Mouse (Mus musculus) liver, embryonic 12.5 days (tissue): ENCODE measurements around the gene Orc3. TPM values are rescaled to one million over a fixed set of nuclear protein-coding genes. Genes with fewer than 3 reads are reported as not detected.
A peak's percentile ranks its signal among the peaks of the same experiment; 100 is the strongest.

ENCODE experiments used
- ATAC-seq: fragments of 200-750 bp; cut with Nextera tagmentation; 2 replicates; pipeline ENCODE4 v1.8.0; 2017; ENCODE audit warnings: moderate number of reproducible peaks, mild to moderate bottlenecking, moderate library complexity
- H3K27ac ChIP-seq: fragments of 300-500 bp; sonication (generic); 2 replicates; pipeline ENCODE4 v1.5.1; 2016; ENCODE audit warnings: mild to moderate bottlenecking
- H3K27me3 ChIP-seq: fragments of 300-500 bp; sonication (generic); replicated peaks from 2 replicates; pipeline ENCODE4 v1.6.1; 2016; ENCODE audit warnings: mild to moderate bottlenecking, moderate library complexity
- H3K36me3 ChIP-seq: fragments of 300-500 bp; sonication (generic); 2 replicates; pipeline ENCODE4 v1.6.1; 2016; ENCODE audit warnings: mild to moderate bottlenecking, moderate library complexity
- H3K4me1 ChIP-seq: fragments of 300-500 bp; sonication (generic); 2 replicates; pipeline ENCODE4 v1.6.1; 2016
- H3K4me2 ChIP-seq: fragments of 300-500 bp; sonication (generic); 2 replicates; pipeline ENCODE4 v1.6.1; 2016; ENCODE audit warnings: mild to moderate bottlenecking, moderate library complexity
- H3K4me3 ChIP-seq: fragments of 300-500 bp; sonication (generic); 2 replicates; pipeline ENCODE4 v1.5.1; 2016; ENCODE audit warnings: mild to moderate bottlenecking, moderate library complexity
- H3K9ac ChIP-seq: fragments of 300-500 bp; sonication (generic); 2 replicates; pipeline ENCODE4 v1.6.1; 2016; ENCODE audit warnings: mild to moderate bottlenecking, moderate library complexity
- H3K9me3 ChIP-seq: fragments of 300-500 bp; sonication (generic); replicated peaks from 2 replicates; pipeline ENCODE4 v1.6.1; 2016; ENCODE audit warnings: mild to moderate bottlenecking, moderate library complexity
- WGBS: fragments of 180-500 bp; shearing (Covaris S2); methylation state at CpG from one replicate; pipeline ENCODE4 v1.1.7; 2016; ENCODE audit not compliant: insufficient replicate concordance; 5-methylcytosine and 5-hydroxymethylcytosine counted together
- polyA plus RNA-seq: library from polyadenylated mRNA; unstranded; fragments of >200 nt; fragmentation: Nextera tagmentation; extraction: Ambion mirVana; gene quantifications from 2 replicates; pipeline ENCODE4 v1.2.1, GENCODE M21; 2016

The Orc3 gene
- 73.0 and 75.2 TPM in 2 replicates for polyA plus RNA-seq

DNA sequence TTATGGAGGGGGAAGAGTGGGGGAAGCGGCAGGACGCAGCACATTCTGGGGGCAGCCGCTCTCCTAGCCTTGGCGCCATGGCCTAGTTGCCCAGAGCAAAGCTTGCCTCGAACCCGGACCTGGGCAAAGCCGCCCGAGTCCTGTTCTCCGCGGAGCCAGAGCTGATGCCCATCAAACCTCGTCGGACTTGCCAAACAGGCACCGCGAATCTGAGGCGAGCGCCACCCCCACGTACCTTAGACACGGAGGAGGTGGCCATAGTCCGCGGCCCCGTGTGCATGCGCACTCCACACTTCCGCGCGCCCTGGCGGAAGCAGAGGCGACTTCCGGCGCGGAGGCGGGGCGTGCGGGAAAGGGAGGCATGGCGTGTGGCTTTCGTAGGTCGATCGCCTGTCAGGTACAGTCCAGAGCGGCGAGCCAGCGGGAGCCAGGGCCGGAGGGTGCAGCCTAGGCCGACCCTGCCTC is at the start of gene Orc3, which contains the start of gene Rars2:
TSS of gene Orc3 (minus strand) at position 315 of the 465 bp plus-strand sequence.
TSS of gene Rars2 (plus strand) at position 328 of the 465 bp plus-strand sequence.
- under 1% methylated on average over 42 of the region's 42 CpGs for WGBS
- peak within 1 kb of the TSS; percentile 85 for H3K4me2 ChIP-seq
- peaks cover 7% of the 10 kb centered on the region for H3K36me3 ChIP-seq
- peak within 1 kb of the TSS; percentile 75 for H3K4me3 ChIP-seq
- peak within 1 kb of the TSS; percentile 87 for H3K9ac ChIP-seq
- peak; percentile 98 for ATAC-seq
- H3K4me1 ChIP-seq = peaks cover 34% of the 10 kb centered on the region
- H3K9me3 ChIP-seq = no peaks in the 10 kb centered on the region
- H3K27ac ChIP-seq = peak within 1 kb of the TSS; percentile 88
- H3K27me3 ChIP-seq = no peaks in the 10 kb centered on the region

DNA sequence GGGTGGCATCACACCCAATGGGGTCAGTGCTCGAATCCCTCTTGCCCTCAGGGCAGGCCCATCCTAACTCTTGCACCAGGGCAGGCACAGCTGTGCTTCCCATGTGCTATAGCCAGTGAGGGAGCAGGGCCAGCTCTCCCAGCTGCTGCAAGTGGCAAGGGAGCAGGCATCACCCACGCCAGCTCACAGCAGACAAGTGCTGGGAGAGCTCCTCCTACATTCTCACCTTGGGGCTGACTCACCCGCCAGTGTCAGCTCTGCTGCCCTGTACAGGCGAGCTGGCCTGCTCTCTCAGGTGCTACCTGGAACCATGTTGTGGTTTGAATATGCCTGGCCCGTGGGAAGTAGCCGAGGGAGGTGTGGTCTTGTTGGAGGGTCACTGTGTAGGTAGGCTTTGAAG is 47.2 kb upstream of the Orc3 start:
- Histone ChIP-seq H3K27ac (no peak overlapping the region), H3K4me2 (no peak overlapping the region), H3K4me1 (no peaks in the 10 kb centered on the region), H3K4me3 (no peak overlapping the region), H3K9ac (no peak overlapping the region), H3K9me3 (no peaks in the 10 kb centered on the region), H3K27me3 (no peaks in the 10 kb centered on the region), H3K36me3 (peaks cover 86% of the 10 kb centered on the region)
- ATAC-seq = peak; percentile 30; the same call in 1 of the 2 replicates
- WGBS = 80% methylated on average over 6 of the region's 6 CpGs

DNA sequence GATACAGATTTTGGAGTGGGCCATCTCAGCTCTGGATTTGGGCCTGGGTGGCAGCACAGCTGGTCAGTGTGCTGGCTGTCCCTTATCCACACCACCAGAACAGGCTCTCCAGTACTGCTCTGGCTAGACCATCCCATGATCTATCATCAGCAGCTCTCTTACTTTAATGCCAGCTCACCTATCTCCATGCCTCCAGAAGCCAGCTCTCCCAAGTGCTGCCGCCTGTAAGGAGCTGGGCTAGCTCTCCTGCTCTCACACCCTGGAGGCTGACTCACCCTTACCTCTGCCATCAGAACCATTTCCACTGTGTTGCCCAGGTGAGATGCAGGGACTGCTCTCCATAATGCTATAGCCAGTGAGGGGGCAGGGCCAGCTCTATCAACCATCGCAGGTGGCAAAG is 46.8 kb upstream of the Orc3 start:
- Histone ChIP-seq H3K27me3 (no peaks in the 10 kb centered on the region), H3K4me1 (no peaks in the 10 kb centered on the region), H3K27ac (no peak overlapping the region), H3K4me3 (no peak overlapping the region), H3K9ac (no peak overlapping the region), H3K9me3 (no peaks in the 10 kb centered on the region), H3K36me3 (peaks cover 86% of the 10 kb centered on the region), H3K4me2 (no peak overlapping the region)
- WGBS = 83% methylated on average over 2 of the region's 2 CpGs
- no peak for ATAC-seq

DNA sequence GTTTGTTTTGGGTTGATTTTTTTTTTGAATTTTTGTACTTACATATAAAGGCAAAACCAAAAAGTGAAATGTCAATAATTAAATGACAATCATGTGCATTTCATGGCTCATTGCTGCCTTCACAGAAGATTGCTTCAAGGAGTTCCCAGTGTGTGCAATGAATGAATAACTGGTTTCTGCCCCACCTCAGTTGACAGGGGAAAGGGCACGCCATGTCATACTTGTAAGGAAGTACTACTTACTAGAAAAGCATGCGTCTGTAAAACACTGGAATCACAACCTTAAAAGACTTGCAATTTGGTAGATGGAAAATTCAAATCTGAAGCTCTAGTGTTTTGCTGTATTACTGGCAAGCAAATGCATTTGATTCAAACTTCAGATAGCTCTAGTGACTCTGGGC is 44.3 kb upstream of the Orc3 start:
- Histone ChIP-seq H3K4me2 (no peak overlapping the region), H3K27me3 (no peaks in the 10 kb centered on the region), H3K9ac (no peak overlapping the region), H3K4me1 (no peaks in the 10 kb centered on the region), H3K36me3 (peaks cover 85% of the 10 kb centered on the region), H3K4me3 (no peak overlapping the region), H3K27ac (no peak overlapping the region), H3K9me3 (no peaks in the 10 kb centered on the region)
- no peak for ATAC-seq
- 79% methylated on average over 2 of the region's 2 CpGs for WGBS

DNA sequence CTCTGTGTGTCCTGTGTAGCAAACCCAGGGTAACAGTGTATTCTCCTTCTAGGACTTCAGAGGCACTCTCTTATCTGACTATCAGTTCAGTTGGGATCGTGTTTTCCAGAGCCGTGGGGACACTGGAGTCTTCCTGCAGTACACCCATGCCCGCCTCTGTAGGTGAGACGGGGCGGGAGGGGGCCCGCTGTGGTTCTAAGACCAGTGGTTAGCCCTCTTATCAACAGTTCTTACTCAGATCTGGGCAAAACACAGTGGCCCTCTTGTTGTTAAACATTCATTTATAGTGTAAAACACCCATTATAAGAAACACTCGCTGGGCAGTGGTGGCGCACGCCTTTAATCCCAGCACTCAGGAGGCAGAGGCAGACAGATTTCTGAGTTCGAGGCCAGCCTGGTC is 41.4 kb upstream of the Orc3 start:
- H3K4me2 ChIP-seq = no peak overlapping the region
- no peaks in the 10 kb centered on the region for H3K4me1 ChIP-seq
- WGBS = 82% methylated on average over 10 of the region's 10 CpGs
- ATAC-seq = no peak
- no peaks in the 10 kb centered on the region for H3K27me3 ChIP-seq
- no peak overlapping the region for H3K9ac ChIP-seq
- H3K36me3 ChIP-seq = peaks cover 84% of the 10 kb centered on the region
- no peaks in the 10 kb centered on the region for H3K9me3 ChIP-seq
- H3K4me3 ChIP-seq = no peak overlapping the region
- no peak overlapping the region for H3K27ac ChIP-seq

DNA sequence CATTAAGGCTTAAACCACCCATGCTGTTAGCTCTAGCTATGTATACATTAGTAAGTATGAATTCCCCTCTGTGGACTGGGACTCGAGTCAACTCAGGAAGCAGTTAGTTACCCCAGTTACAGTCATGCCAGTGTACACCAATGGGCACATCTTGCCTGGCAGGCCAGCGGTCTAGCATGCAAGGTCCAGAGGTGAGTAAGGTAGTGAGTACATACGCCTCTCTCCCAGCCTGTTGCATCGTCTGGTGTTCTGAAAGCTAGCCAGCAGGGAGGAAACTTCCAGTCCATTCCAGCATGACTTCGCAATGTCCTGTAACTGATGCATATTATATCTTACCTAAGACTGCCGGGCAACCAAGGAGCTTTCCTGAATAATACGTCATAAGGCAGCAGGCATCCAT is 38.4 kb upstream of the Orc3 start:
- no peak for ATAC-seq
- Histone ChIP-seq H3K27me3 (no peaks in the 10 kb centered on the region), H3K27ac (no peak overlapping the region), H3K4me3 (no peak overlapping the region), H3K9ac (no peak overlapping the region), H3K36me3 (peaks cover 73% of the 10 kb centered on the region), H3K4me2 (no peak overlapping the region), H3K4me1 (no peaks in the 10 kb centered on the region), H3K9me3 (no peaks in the 10 kb centered on the region)
- WGBS = 79% methylated on average over 7 of the region's 7 CpGs

DNA sequence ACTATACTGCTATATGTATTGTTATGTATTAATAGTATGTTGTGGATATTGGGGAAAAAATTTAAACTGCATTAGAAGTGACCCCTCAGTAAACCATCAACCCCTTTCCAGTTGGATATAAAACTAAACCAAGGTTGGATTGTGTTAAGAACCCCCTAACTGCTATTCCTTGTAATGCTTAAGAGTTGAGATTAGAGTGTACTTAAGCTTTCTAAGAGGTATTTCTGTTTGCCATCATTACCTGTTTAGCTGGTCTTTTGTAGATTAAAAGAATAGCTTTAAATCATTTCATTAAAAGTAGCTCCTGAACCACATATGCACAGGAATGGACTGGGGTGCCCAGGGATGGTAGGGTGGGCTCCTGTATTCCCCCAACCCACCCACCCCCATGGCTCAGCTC is 30.0 kb upstream of the Orc3 start:
- no peak for ATAC-seq
- H3K9me3 ChIP-seq = no peaks in the 10 kb centered on the region
- no peaks in the 10 kb centered on the region for H3K4me1 ChIP-seq
- no peaks in the 10 kb centered on the region for H3K27me3 ChIP-seq
- H3K4me2 ChIP-seq = no peak overlapping the region
- no peak overlapping the region for H3K4me3 ChIP-seq
- no peak overlapping the region for H3K27ac ChIP-seq
- peaks cover 66% of the 10 kb centered on the region for H3K36me3 ChIP-seq
- no peak overlapping the region for H3K9ac ChIP-seq

DNA sequence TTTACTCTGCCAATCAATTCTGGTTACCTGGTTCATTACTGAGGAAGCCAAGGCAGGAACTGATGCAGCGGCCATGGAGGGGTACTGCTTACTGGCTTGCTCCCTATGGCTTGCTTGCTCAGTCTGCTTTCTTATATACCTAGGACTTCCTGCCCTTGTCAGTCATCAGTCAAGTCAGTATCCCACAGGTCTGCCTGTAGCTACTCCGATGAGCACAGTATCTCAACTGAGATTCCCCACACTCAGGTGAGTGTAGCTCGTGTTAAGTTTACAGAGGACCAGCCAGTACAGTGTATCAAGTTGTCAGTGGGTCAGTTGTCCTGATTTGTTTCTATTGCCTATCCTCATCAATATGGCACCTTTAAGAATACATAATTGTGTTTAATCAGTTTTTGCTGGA is 26.0 kb upstream of the Orc3 start:
- Histone ChIP-seq H3K9me3 (no peaks in the 10 kb centered on the region), H3K36me3 (peaks cover 52% of the 10 kb centered on the region), H3K27me3 (no peaks in the 10 kb centered on the region), H3K9ac (no peak overlapping the region), H3K4me3 (no peak overlapping the region), H3K4me1 (no peaks in the 10 kb centered on the region), H3K4me2 (no peak overlapping the region), H3K27ac (no peak overlapping the region)
- 85% methylated on average over 3 of the region's 3 CpGs for WGBS
- ATAC-seq = no peak

DNA sequence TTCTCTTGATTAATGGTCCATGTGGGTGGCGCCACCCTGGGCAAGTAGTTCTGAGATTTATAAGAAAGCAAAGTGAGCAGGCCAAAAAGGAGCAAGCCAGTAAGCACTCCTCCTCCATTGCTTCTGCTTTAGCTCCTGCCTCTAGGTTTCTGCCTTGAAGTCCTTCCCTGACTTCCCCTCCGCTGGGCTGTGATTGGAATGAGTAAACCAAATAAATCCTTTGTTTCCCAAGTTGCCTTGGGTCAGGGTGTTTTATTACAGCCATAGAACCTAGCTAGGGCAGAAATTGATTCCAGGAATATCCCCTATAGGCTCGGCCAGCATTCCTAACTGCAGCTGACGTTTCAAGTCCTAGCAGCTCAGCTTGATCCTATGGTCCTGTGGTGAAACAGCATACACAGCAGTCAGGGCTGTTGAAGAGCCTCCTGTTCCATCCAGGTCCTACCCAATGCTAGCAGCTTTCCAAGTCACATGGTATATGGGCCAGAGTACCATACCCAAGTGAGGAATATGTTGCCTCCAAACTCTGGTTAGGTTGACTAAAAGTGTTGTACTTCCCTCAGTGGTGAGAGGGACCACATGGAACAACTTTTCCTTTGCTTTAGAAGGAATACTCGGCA is 25.1 kb upstream of the Orc3 start:
- 72% methylated on average over 5 of the region's 5 CpGs for WGBS
- peaks cover 51% of the 10 kb centered on the region for H3K36me3 ChIP-seq
- H3K9me3 ChIP-seq = no peaks in the 10 kb centered on the region
- H3K9ac ChIP-seq = no peak overlapping the region
- no peak overlapping the region for H3K27ac ChIP-seq
- no peaks in the 10 kb centered on the region for H3K4me1 ChIP-seq
- no peak for ATAC-seq
- no peaks in the 10 kb centered on the region for H3K27me3 ChIP-seq
- no peak overlapping the region for H3K4me3 ChIP-seq
- no peak overlapping the region for H3K4me2 ChIP-seq

DNA sequence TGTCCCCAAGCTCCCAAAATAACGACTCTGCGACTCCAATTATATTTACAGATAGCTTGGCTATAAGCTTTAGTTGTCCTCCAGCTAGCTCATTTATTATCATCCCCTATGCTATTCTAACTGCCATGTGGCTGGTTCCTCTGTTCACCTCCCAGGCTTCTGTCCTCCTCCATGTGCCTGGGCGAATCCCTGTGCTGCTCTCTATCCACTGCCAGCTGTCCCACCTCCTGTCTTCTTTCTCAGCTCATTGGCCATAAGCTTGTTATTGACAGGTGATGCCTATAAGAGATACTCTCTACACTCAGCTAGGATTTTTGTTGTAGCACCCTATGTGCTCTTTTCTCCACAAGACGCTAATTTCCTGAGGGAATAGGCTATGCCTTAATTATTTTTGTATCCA is 23.1 kb upstream of the Orc3 start:
- H3K9me3 ChIP-seq = no peaks in the 10 kb centered on the region
- no peak for ATAC-seq
- H3K27ac ChIP-seq = no peak overlapping the region
- no peak overlapping the region for H3K4me3 ChIP-seq
- H3K27me3 ChIP-seq = no peaks in the 10 kb centered on the region
- WGBS = 84% methylated on average over 4 of the region's 4 CpGs
- no peak overlapping the region for H3K4me2 ChIP-seq
- H3K9ac ChIP-seq = no peak overlapping the region
- H3K4me1 ChIP-seq = no peaks in the 10 kb centered on the region
- H3K36me3 ChIP-seq = peaks cover 56% of the 10 kb centered on the region

DNA sequence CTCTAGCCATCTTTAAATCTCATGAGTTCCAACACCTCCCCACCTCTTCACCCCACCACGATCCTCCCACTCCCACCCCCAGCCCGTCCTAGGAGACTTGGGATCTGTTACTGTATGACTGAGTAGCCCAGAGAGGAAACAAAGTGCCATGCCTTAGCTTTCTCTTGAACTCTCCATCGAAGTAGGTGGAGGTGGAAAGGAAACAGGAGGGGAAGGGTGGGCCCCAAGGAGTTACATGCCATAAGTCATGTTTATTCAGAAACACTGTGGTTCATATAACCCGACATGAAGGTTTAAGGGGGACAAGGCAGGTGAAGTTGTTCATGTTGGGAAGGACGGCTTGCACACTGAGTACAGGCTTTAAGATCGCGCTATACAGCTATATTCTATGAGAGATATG is 22.6 kb upstream of the Orc3 start:
- Histone ChIP-seq H3K9ac (no peak overlapping the region), H3K27ac (no peak overlapping the region), H3K4me1 (no peaks in the 10 kb centered on the region), H3K27me3 (no peaks in the 10 kb centered on the region), H3K4me3 (no peak overlapping the region), H3K4me2 (no peak overlapping the region), H3K36me3 (peaks cover 56% of the 10 kb centered on the region), H3K9me3 (no peaks in the 10 kb centered on the region)
- 75% methylated on average over 7 of the region's 7 CpGs for WGBS
- ATAC-seq = no peak

DNA sequence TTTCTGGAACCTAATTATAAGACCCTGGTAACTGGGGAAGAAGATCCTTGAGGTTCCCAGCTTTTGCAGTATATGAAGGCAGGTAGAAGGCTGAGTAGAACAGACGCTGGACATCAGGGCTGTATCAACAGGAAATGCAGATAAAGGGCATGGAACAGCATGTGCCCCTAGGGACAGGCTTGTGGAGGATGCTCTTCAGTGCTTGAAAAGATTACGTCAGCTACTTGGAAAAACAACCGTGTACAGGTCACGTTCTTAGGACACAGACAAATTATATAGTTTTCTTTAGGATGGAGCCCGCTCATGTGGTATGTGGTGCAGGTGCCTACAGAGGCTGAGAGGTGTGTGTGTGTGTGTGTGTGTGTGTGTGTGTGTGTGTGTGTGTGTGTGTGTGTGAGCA is 21.3 kb upstream of the Orc3 start:
- 77% methylated on average over 5 of the region's 5 CpGs for WGBS
- Histone ChIP-seq H3K4me2 (no peak overlapping the region), H3K27me3 (no peaks in the 10 kb centered on the region), H3K27ac (no peak overlapping the region), H3K4me3 (no peak overlapping the region), H3K4me1 (no peaks in the 10 kb centered on the region), H3K36me3 (peaks cover 58% of the 10 kb centered on the region), H3K9ac (no peak overlapping the region), H3K9me3 (no peaks in the 10 kb centered on the region)
- ATAC-seq = no peak

DNA sequence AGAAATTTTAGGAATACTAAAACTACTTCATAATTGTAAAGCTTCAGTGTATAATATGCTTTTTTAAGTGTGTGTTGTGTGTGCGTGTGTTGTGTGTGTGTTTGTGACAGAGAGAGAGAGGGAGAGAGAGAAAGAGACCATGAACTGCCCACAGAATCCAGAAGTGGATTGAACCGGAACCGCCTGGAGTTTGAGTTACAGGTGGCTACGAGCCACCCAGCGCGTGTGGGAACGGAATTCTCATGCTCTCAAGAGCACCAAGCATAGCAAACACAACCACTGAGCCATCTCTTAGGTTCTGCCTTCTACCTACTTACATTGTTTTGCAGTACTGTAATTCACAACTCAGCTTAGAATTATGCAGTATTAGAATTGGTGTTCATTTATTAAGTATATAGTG is 19.4 kb upstream of the Orc3 start:
- Histone ChIP-seq H3K4me1 (no peaks in the 10 kb centered on the region), H3K27me3 (no peaks in the 10 kb centered on the region), H3K4me2 (no peak overlapping the region), H3K9me3 (no peaks in the 10 kb centered on the region), H3K9ac (no peak overlapping the region), H3K36me3 (peaks cover 53% of the 10 kb centered on the region), H3K4me3 (no peak overlapping the region), H3K27ac (no peak overlapping the region)
- ATAC-seq = no peak
- WGBS = 85% methylated on average over 7 of the region's 7 CpGs
